Mouse (Mus musculus) frontal cortex, postnatal 36 days (tissue): ENCODE results near the gene Agk.

Experiments
- DNase-seq, 2 experiments: peaks; one replicate each; pipeline ENCODE4 v3.0.0; 2022; ENCODE audit warnings: low spot score in 2 of 2

Gene Agk

GRCm38 (mm10) chr6:40411085-40411484 lies 86.1 kb downstream of the Agk start:
- no peak for DNase-seq

GRCm38 (mm10) chr6:40413046-40413445 lies 88.1 kb downstream of the Agk start:
- no peak for DNase-seq

- DNase-seq, result no peak
Observed at GRCm38 (mm10) chr6:40413565-40413964, 88.6 kb downstream of the Agk start.

- DNase-seq, result no peak
Observed at GRCm38 (mm10) chr6:40415799-40416198, 90.8 kb downstream of the Agk start.

DNA sequence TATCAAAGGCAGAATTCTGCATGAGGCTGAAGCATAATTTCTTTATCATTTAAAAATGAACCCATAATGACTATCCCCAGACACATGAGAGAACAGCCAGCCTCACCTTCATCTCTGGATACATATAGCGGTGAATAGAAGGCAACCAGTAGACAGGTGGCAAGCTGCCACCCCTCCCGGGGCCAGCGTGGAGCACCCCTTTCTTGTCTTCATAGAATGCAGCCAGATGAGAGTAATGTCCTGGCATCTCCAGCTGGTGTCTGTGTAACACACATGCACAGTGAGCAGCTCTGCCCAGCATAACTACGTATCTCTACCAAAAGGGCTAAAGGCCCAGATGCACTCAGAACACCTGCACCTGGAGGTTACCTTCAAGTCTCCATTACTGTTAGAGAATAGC lies 93.4 kb downstream of the Agk start:
- DNase-seq, result no peak

- DNase-seq, result no peak
Observed at GRCm38 (mm10) chr6:40421099-40421498, 96.1 kb downstream of the Agk start.

GRCm38 (mm10) chr6:40423013-40423412 lies 98.0 kb downstream of the Agk start:
- DNase-seq, result no peak

DNA sequence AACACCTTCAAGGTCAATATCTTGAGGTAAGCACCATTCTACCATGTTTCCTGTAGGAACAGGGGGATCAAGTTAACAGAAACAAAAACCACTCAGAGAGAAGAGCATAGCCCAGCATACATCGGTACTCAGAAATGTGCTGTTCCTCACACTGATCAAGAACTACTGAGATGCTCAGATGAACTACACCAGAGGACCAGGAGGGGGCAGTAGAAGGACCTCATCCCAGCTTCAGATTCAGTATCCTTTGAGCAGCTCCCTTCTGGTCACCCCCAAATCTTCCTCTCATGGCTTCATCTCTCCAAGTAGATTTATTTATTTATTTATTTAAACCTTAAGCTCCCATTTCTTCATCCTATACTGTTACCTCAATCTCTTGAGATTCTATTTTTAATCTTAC lies 98.8 kb downstream of the Agk start:
- peak in 1 of 2 experiments; percentile 62 for DNase-seq

DNA sequence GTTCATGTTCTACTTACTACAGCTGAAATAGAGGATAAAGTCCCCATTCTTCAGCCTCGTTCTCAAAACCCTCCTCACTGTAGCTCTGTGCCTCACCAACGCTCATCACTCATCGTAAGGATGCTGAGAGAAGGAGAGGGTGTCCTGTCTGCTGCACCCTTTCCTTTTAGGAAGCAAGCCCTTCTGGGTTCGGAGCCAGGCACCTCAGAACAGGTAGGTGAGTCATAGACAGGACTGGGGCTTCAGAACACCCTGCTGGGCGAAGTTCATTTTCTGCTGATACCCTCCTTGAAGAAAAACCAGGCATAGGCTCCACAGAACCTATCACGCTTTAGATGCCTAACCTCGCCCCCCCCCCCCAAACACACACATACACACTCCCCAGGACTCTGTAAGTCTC lies 102.5 kb downstream of the Agk start:
- no peak for DNase-seq

GRCm38 (mm10) chr6:40428696-40429095 lies 103.7 kb downstream of the Agk start:
- no peak for DNase-seq

DNA sequence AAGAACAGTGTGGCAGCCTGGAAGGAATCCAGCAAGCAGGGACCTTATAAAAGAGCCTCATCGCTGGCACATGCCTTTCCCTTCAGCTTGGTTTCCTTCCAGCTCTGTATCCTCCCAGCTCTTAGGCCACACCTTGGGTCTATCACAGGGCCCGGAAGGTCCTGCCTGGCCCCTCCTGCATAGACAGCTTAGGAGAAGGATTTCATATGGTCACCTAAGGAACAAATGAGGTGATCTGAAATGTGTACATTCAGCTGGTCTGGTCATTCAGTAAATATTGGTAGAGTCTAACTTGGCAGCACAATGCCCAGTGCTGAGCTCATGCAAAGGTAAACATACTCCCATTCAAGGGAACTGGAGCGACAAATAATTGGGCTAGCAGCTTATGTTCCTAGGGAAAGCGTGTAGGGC lies 104.6 kb downstream of the Agk start:
- no peak for DNase-seq

DNA sequence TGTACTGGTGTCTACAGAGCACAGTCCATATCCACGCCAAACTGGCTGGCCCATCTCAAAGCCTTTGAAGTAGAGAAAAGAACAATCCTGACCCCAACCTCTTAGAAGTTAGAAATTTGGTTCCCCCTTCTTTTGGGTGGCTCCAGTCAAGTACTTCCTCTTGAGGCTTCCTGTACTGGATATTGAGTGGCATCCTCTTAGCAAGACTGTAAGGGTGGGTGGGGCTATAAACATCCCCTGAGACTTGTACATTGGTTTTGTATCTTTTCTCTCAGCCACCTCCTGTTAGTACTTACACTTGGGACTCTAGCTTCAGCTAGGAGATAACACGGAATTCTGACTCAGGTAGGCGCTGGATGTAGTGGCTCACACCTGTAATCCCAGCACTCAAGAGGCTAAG lies 105.3 kb downstream of the Agk start:
- no peak for DNase-seq

- DNase-seq, result peak; percentile 23 to 52
Observed at GRCm38 (mm10) chr6:40430878-40431277, 105.9 kb downstream of the Agk start.

DNA sequence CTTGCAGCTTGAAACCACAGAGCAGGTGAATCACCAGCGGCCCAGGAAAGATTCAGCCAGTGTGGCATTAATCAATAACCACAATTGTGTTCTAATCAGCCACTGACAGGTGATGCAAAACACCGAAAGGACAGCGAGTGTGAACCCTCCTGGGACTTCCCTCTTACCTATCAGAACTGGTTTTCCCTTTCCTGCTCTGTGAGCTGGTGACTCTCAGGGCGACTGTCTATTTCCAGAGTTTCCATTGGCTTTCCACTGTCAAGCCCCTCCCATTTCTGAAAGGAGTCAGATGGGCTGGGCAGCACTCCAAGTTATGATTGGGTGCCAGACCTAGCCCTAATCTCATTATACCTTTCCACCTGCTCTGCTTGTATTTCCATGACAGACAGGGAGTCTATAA lies 106.4 kb downstream of the Agk start:
- no peak for DNase-seq

- no peak for DNase-seq
Observed at GRCm38 (mm10) chr6:40431812-40432211, 106.8 kb downstream of the Agk start.

DNA sequence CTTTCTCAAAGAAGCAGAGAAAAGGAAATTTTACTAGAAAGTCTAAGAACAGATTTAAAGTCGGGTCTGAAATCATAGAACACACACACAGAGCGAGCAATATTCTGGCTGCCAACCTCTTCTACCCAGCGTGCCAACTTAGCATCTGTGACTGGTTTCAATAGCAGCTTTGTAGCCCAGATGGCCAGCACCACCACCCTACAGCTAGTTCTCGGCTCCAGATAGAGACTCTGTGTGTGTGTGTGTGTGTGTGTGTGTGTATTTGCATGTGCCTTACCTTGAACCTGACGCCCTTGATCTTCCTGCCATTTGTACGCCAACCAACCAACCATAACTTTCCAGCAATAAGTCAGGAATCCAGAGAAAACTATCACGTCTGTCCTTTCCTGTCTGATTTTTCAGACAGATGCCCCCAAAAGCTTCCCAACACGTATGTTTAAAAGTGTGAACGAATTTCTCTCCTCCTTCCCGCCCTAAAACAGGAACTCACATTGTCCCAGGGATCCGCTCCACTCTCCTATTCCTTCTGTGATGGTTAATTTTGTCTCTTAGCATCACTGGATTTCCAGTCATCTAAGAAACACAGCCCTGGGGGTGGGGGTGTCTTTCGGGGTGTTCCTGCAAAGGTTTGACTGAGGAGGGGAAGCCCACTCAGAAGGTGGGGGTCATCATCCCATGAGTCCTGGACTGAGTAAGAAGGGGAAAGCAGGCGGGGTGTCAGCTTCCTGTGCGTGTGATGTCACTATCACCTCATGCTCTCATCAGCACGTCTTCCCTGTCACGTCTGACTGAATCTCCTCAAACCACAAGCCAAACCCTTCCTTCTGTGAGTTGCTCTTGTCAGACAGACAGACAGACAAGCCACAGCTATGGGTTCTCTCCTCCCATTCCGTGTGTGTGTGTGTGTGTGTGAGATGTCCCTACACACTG lies 107.6 kb downstream of the Agk start:
- peak; percentile 50 to 80 for DNase-seq

DNA sequence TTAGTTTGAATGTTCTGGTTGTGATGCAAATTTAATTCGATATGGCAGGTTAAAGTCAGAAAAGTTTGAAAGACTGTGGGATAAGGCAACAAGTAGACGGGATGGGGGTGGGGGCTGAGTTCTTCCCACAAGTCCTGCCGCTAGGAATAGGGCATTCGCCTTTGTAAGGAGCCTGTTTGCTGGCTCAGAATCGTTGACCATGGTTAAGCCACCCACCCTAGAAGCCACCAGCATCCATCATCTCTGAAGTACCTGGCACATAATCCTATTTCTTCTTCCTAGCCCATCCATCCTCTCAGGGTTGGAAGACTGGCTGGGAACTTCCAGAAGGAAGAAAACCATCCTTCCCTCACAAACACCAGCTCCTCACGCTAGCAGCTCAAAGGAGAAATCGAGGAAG lies 109.7 kb downstream of the Agk start:
- no peak for DNase-seq

DNA sequence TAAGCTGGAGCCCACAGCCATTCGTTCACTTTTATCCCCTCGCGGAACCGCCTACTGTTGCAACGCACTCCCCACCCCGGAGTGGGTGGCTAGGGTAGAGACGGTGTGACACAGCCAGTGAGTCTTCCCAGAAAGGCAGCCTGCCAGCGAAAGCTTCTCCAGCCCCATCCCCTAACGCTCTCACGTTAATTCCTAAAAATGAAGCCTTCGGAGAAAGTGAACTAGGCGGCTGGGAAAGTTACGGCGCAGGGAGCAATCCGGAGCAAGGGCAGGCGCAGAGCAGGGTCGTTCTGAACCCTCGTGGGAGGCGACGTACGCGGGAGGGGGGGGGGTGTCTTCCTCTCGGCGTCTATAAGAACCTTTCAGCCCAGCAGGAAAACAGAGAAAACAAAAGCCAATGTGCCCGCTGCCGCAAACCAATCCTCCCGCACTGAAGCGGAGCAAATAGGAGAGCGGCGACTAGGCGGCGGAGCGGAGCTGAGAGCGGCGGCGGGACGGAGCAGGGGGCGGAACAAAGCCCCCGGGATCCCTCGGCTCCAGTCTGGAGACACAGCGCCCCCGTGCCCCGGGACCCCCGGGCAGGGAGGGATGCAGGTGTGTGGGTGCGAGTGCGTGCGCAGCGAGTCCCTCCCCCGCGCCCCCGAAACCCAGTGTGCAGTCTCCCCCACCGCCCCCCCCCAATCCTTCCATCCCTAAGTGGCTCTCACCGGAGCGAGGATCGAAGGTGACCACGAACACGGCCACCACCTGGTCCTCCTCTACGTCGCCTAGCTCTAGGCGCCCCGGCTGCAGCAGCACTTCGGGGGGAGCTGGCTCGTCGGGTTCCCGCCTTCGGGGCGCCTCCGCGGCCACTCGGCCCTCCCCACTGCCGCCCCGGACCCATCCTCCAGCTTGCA lies 110.4 kb downstream of the Agk start:
- DNase-seq, result peak; percentile 70 to 79

DNA sequence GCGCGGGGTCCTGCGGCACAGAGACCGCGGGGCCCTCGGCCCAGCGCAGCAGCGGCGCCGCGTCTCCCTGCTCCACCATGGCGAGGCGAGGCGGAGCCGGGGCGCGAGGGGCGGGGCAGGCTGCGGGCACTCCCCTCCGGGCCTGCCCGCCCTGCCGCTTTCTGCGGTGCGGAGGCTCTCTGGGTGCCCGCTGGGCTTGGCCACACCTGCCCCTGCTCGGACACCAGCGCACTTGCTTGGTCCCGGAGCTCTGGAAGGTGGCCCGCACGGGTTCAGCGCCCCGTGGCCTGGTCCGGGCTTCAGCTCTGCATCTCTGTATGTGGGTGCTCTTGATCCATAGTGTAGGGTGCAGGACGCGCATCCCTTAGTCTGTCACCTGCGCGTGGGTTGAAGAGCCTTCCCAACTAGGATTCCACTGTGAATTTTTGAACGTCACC lies 111.1 kb downstream of the Agk start, which contains the start of gene E330009J07Rik:
TSS of gene E330009J07Rik (minus strand) at position 89 of the 437 bp plus-strand sequence.
- DNase-seq, result peak; percentile 81 to 85

DNA sequence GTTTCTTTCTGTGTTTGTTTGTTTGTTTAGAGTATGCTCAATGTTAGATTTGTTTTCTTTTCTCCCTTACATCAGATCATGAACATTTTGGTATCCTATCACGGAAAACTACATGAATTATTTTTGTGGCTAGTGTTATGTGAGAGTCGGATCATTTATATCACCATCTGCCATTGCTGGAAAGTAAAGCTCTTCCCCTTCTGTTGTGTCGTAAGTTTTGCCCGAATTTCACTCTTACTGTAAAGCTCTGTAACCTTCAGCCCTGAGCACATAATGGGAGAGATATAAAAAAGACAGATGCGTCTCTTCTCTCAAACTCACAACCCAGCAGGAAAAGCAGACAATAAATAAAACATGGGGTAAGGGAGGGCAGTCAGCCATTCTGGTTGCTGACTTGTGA lies 114.0 kb downstream of the Agk start, which contains the start of gene Wee2:
TSS of gene Wee2 (plus strand) at position 153 of the 400 bp plus-strand sequence.
- no peak for DNase-seq

- DNase-seq, result no peak
Observed at GRCm38 (mm10) chr6:40439731-40440130, 114.8 kb downstream of the Agk start.

GRCm38 (mm10) chr6:40441276-40441675 lies 116.3 kb downstream of the Agk start:
- DNase-seq, result no peak
